Mouse (Mus musculus): ENCODE measurements around the gene Atp8a1.

Gene Atp8a1

DNA sequence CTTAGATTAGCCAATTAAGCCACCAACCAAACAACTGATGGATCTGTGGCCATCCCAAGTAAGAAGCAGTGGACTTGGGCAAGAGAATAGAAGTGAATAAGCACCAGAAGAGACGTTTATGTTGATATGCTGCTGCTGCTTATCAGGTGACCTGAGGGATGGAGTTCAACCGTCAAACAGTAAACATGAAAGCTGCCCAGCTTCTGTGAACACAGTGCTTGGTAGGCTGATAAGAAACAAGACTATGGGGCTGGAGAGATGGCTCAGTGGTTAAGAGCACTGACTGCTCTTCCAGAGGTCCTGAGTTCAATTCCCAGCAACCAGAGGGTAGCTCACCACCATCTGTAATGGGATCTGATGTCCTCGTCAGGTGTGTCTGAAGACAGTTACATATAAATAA lies 168.4 kb downstream of the Atp8a1 start:
- no peak for DNase-seq (ENCODE audit: low spot score in 2 of 2)

DNA sequence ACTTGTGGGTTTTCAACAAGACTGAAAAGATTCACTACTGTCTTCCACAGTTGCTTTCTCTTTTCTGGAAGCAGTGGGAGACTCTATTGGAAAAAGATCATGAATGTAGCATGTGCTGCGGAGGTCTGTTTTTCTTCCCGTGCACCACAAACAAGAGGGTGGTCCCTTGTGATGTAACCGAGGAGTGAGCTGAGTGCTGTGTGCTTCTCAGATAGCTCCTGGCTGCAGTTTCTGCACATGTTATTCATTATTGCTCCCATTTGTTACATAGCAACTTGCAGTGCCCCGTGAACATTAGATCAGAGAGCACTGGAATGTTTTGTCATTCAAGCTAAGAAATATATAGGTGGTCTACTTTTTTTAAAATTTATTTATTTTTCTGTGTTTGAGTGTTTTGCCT lies 174.2 kb downstream of the Atp8a1 start:
- no peak for DNase-seq (ENCODE audit: low spot score in 2 of 2)

DNA sequence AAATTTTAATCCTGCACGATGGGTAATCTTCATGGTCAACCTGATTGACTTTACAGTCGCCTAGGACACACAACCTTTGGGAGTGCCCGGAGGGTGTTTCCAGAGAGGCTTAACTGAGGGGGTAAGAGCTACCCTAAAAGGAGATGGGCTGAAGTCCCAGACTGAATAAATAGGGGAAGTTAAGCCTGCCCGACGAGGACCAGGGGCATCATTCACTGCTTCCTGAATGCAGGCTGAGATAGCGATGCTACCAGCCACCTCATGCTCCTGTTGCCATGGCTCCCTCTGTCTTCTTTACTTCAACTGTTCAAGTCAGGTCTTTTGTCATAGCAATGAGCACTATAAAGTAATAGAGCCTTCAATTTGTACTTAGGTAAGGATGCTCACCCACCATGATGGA lies 177.1 kb downstream of the Atp8a1 start:
- no peak for DNase-seq (ENCODE audit: low spot score in 2 of 2)

- no peak for DNase-seq (ENCODE audit: low spot score in 2 of 2)
Measured at GRCm38 (mm10) chr5:67669436-67669896, 177.8 kb downstream of the Atp8a1 start.

DNA sequence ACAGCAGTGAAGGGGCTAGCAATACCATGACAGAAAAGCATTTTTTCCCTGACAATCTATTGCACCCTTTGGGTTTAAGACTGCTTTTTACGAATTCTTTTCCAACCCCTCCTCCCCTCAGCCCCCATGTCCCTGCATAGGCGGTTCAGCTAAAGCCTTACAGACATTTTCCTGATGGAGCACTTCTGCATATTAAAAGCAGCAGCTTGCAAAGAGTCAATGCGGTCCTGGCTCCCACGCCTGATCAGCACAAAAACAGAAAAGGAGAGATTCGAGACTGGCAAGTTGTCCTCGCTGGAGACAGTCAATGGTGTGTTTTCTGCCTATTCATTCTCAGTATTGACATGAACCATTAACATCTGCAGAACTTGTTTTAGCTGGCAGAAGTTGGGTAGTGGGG lies 184.5 kb downstream of the Atp8a1 start:
- DNase-seq (ENCODE audit: low spot score in 2 of 2) = no peak

GRCm38 (mm10) chr5:67659864-67660263 lies 187.4 kb downstream of the Atp8a1 start:
- no peak for DNase-seq (ENCODE audit: low spot score in 2 of 2)

GRCm38 (mm10) chr5:67656821-67657259 lies 190.4 kb downstream of the Atp8a1 start:
- DNase-seq (ENCODE audit: low spot score in 2 of 2) = no peak

DNA sequence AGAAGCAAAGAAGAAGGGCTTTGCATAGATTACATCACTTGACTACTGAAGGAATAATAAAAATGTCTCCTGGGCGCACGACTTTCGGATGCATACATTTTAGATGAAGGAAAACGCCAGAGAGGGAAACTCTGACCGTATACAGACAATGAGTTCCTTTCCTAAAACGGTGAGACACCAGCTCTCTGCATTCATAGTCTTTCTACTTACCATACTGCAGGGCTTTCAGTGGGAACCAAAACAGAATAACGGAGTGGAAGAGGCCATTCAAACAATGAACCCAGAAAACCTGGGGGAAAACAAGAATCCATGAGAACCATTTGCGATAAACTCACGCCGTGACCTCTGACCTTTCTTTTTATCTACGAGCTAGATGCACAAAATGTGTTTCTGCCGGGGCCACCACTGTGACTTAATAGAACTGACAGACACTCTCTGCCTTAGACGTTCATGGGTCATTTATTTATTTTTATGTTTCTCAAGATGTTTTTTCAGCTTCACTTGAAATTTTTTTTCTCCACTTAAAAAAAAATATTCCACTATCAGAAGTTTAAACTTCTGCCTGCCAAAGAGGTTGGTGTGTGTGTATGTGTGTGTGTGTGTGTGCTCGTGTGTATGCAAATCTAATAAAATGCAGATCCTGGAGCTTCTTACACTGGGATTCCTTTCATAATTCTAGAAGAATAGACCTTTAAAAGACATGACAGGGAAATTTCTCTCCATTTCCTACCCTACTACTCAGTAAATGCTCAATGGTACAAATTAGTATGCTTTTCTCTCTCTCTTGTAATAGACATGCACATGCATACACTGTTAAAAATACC lies 191.3 kb downstream of the Atp8a1 start:
- no peak for DNase-seq (ENCODE audit: low spot score in 2 of 2)

- DNase-seq (ENCODE audit: low spot score in 2 of 2) = no peak
Measured at GRCm38 (mm10) chr5:67654572-67654971, 192.7 kb downstream of the Atp8a1 start.

- DNase-seq (ENCODE audit: low spot score in 2 of 2) = no peak
Measured at GRCm38 (mm10) chr5:67653543-67653942, 193.7 kb downstream of the Atp8a1 start.

GRCm38 (mm10) chr5:67652468-67652867 lies 194.8 kb downstream of the Atp8a1 start:
- DNase-seq (ENCODE audit: low spot score in 2 of 2) = no peak

- DNase-seq (ENCODE audit: low spot score in 2 of 2) = no peak
Measured at GRCm38 (mm10) chr5:67650021-67650420, 197.2 kb downstream of the Atp8a1 start.

DNA sequence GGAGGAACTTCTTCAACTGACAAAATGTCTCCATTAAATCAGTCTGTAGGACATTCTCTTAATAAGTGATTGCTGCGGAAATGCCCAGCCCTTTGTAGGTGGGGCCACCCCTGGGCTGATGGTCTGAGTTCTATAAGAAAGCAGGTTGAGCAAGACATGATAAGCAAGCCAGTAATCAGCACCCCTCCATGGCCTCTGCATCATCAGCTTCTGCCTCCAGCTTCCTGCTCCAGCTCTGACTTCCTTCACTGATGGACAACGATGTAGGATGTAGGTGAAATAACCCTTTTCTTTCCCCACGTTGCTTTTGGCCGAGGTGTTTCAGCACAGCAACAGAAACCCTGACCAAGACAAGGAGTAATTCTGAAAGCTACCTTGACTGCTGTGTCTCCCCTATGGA lies 198.1 kb downstream of the Atp8a1 start:
- DNase-seq (ENCODE audit: low spot score in 2 of 2) = no peak

GRCm38 (mm10) chr5:67647568-67647967 lies 199.7 kb downstream of the Atp8a1 start:
- no peak for DNase-seq (ENCODE audit: low spot score in 2 of 2)

GRCm38 (mm10) chr5:67646756-67647529 lies 200.3 kb downstream of the Atp8a1 start:
- no peak for DNase-seq (ENCODE audit: low spot score in 2 of 2)

GRCm38 (mm10) chr5:67643537-67644255 lies 203.5 kb downstream of the Atp8a1 start:
- no peak for DNase-seq (ENCODE audit: low spot score in 2 of 2)

DNA sequence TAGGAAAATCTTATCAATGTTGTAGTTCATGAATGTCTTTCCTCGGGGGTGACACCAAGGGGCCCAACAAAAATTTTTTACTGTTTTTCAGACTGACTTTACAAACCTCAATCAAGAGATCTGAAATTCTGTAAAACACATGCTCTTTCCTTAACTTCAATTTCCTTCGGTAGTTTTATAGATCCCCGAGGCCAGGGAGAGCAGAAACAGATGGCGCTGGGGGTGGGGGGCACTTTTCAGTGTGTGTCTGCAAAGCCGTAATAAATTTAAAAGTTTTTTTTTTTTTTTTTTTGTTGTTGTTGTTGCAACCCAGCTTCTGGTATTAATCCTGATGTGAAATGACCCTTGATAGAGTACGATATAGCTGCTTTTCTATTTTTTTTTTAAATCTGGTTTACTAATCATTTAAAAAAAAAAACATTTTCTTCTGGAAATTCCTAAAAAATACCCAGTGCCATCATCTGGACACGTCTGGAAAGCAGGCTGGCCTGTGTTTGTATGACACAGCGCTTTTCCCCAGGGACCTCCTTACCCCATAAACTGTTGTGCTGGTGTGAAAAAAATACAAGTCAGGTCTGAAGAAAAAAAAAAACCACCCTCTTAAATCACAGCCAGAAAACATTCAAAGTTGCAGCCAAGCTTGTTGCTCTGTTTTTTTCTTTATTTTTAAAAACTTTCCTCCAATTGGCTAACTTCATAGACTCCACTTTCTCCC lies 205.7 kb downstream of the Atp8a1 start:
- DNase-seq (ENCODE audit: low spot score in 2 of 2) = no peak

DNA sequence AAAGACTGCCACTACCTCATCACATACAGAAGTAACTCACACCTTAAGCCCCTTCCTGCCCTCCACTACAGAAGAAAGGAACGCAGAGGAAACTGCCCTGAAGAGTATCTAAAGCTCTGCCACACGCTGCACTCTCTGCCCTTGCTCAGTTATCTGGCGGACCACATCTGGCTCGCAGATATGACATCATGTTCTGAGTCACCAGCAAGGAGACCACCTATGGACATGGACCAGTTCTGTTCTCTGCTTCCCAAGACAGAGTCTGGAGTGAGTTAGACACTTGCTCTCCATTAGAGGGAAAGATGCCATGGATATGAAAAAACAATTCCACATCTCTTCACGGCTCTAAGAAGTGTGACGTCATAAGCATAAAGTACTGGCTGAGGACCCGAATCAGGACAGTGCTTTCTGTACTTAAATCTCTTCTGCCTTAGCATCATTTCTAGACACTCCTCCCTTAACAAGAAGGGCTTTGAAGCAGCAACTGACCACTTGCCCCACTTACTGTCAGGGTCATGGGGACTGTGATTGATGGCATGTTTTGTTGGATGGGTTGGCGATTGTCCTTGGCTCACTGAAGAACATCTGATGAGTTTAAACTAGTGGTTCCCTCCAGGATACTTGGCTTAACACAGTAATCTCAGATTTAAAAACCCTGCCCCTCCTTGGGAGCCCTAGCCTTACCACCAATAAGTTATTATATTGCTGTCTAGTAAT lies 206.5 kb downstream of the Atp8a1 start:
- no peak for DNase-seq (ENCODE audit: low spot score in 2 of 2)

DNA sequence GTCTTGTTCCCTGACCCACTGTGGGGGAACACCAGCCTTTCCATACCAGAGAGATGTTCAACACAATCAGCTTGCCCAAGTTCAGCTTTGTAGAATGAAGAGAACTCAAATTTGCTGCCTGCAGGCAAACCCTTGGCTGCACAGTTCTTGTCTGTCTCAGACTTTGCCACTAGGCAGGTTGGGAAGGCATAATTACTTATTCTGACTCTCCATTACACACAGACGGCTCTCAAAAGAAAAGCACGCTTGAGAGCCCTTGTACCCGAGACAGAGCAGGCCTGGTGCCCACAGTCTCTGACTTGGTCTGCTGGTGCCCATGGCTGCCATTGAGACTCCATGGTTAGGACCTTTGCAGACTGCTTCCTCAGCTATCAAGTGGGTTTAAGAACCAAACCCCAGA lies 212.9 kb downstream of the Atp8a1 start:
- DNase-seq (ENCODE audit: low spot score in 2 of 2) = no peak

DNA sequence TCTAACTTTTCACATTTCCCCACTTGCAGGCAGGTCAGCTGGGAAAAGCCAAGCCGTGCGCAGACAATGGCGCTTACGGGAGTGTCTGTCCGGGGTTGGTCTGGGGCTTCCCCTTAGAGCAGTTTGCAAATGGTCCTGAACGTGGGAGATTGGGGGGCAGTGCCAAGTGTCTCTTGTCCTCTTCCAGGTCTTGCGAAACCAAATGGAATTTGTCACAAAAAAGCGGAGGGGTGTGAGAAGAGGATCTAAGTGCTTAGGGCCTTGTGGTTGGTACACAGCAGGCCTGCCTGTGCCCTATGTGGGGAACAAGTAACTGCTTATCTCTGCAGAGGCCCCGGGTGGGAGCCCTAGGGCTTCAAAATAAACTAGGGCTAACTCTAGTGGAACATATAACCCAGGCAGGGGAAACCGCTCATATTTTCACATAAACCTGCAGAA lies 213.4 kb downstream of the Atp8a1 start:
- DNase-seq (ENCODE audit: low spot score in 2 of 2) = no peak

Data from natural killer cell, adult 2 months (primary cell).